Mouse (Mus musculus) limb, embryonic 11.5 days (tissue): ENCODE measurements around the gene Isoc2a. TPM values are rescaled to one million over a fixed set of nuclear protein-coding genes. Genes with fewer than 3 reads are reported as not detected.
A peak's percentile ranks its signal among the peaks of the same experiment; 100 is the strongest.

Source experiments
- ATAC-seq: fragments of 200-750 bp; cut with Nextera tagmentation; 2 replicates; pipeline ENCODE4 v1.8.0; 2017; ENCODE audit warnings: low read depth; ENCODE audit not compliant: insufficient number of reproducible peaks, low FRiP score, low TSS enrichment
- DNase-seq: peaks from one replicate; pipeline ENCODE4 v3.0.0-alpha.2; 2015; ENCODE audit warnings: low spot score
- H3K27ac ChIP-seq: fragments of 300-500 bp; sonication (generic); replicated peaks from 2 replicates; pipeline ENCODE4 v1.5.1; 2014; ENCODE audit warnings: low read depth, mild to moderate bottlenecking, low read length
- H3K27me3 ChIP-seq: fragments of 300-500 bp; sonication (generic); 2 replicates; pipeline ENCODE4 v1.6.1; 2014; ENCODE audit warnings: mild to moderate bottlenecking, low read length, mixed read lengths; ENCODE audit not compliant: control insufficient read depth, insufficient read depth
- H3K36me3 ChIP-seq: fragments of 300-500 bp; sonication (generic); 2 replicates; pipeline ENCODE4 v1.6.1; 2014; ENCODE audit warnings: mild to moderate bottlenecking, low read length, moderate library complexity, mixed read lengths; ENCODE audit not compliant: control insufficient read depth, insufficient read depth
- H3K4me1 ChIP-seq: fragments of 300-500 bp; sonication (generic); 2 replicates; pipeline ENCODE4 v1.6.1; 2014; ENCODE audit warnings: low read length, mixed read lengths; ENCODE audit not compliant: control insufficient read depth, insufficient read depth
- H3K4me2 ChIP-seq: fragments of 300-500 bp; sonication (generic); 2 replicates; pipeline ENCODE4 v1.6.1; 2014; ENCODE audit warnings: low read depth, mild to moderate bottlenecking, moderate library complexity; ENCODE audit not compliant: severe bottlenecking
- H3K4me3 ChIP-seq: fragments of 300-500 bp; sonication (generic); 2 replicates; pipeline ENCODE4 v1.5.1; 2014; ENCODE audit warnings: low read depth, low read length
- H3K9ac ChIP-seq: fragments of 300-500 bp; sonication (generic); 2 replicates; pipeline ENCODE4 v1.6.1; 2014; ENCODE audit warnings: mild to moderate bottlenecking, low read length
- H3K9me3 ChIP-seq: fragments of 300-500 bp; sonication (generic); 2 replicates; pipeline ENCODE4 v1.6.1; 2016; ENCODE audit warnings: low read length; ENCODE audit not compliant: control insufficient read depth
- WGBS: fragments of 180-500 bp; shearing (Covaris S2); extraction: QIAGEN DNeasy Blood & Tissue Kit; methylation state at CpG from one replicate; pipeline ENCODE4 v1.1.7; 2014; 5-methylcytosine and 5-hydroxymethylcytosine counted together
- polyA plus RNA-seq: library from polyadenylated mRNA; unstranded; fragments of >200 nt; fragmentation: Nextera tagmentation; extraction: Ambion mirVana; gene quantifications from 2 replicates; pipeline ENCODE4 v1.2.1, GENCODE M21; 2014

The Isoc2a gene
- polyA plus RNA-seq, 1 experiment from 2014 or later = 0.63 TPM

- Histone ChIP-seq H3K9me3 (no peaks in the 10 kb centered on the region), H3K27ac (no peak overlapping the region), H3K4me2 (no peak overlapping the region), H3K9ac (no peak overlapping the region; the same call in 1 of the 2 replicates), H3K36me3 (no peaks in the 10 kb centered on the region), H3K4me1 (peaks cover 39% of the 10 kb centered on the region), H3K4me3 (no peak overlapping the region), H3K27me3 (no peaks in the 10 kb centered on the region)
- no peak for ATAC-seq
- DNase-seq = no peak
- WGBS = 64% methylated on average over 17 of the region's 17 CpGs
Observed at GRCm38 (mm10) chr7:4928323-4928722, 51.4 kb downstream of the Isoc2a start.

- Histone ChIP-seq H3K4me3 (no peak overlapping the region), H3K9me3 (no peaks in the 10 kb centered on the region; the same call in 1 of the 2 replicates), H3K9ac (no peak overlapping the region), H3K4me2 (no peak overlapping the region), H3K36me3 (no peaks in the 10 kb centered on the region), H3K27me3 (no peaks in the 10 kb centered on the region), H3K27ac (no peak overlapping the region), H3K4me1 (no peaks in the 10 kb centered on the region)
- DNase-seq (no peak), ATAC-seq (no peak)
- 68% methylated on average over 12 of the region's 12 CpGs for WGBS
Observed at GRCm38 (mm10) chr7:4933103-4933502, 56.1 kb downstream of the Isoc2a start.

- ATAC-seq = no peak
Observed at GRCm38 (mm10) chr7:4934160-4934914, 57.4 kb downstream of the Isoc2a start.

GRCm38 (mm10) chr7:4936832-4937231 is 59.9 kb downstream of the Isoc2a start:
- ATAC-seq (no peak), DNase-seq (no peak)
- WGBS = 78% methylated on average over 10 of the region's 10 CpGs
- no peak overlapping the region for H3K27ac ChIP-seq
- H3K9me3 ChIP-seq = no peaks in the 10 kb centered on the region; the same call in 1 of the 2 replicates
- no peak overlapping the region for H3K9ac ChIP-seq
- H3K27me3 ChIP-seq = no peaks in the 10 kb centered on the region
- no peaks in the 10 kb centered on the region for H3K4me1 ChIP-seq
- H3K4me2 ChIP-seq = no peak overlapping the region
- H3K4me3 ChIP-seq = no peak overlapping the region
- no peaks in the 10 kb centered on the region for H3K36me3 ChIP-seq

More at GRCm38 (mm10) chr7:4934160-4934914, 57.4 kb downstream of the Isoc2a start:
- Histone ChIP-seq H3K27me3 (no peaks in the 10 kb centered on the region), H3K36me3 (no peaks in the 10 kb centered on the region), H3K4me3 (no peak overlapping the region), H3K27ac (no peak overlapping the region), H3K9me3 (no peaks in the 10 kb centered on the region; the same call in 1 of the 2 replicates), H3K4me2 (no peak overlapping the region), H3K9ac (no peak overlapping the region), H3K4me1 (no peaks in the 10 kb centered on the region)
- no peak for DNase-seq
- WGBS = 81% methylated on average over 4 of the region's 4 CpGs

- DNase-seq = no peak
Observed at GRCm38 (mm10) chr7:4937392-4937791, 60.4 kb downstream of the Isoc2a start.

GRCm38 (mm10) chr7:4938456-4938855 is 61.5 kb downstream of the Isoc2a start:
- H3K36me3 ChIP-seq = no peaks in the 10 kb centered on the region
- ATAC-seq = no peak
- no peak overlapping the region for H3K27ac ChIP-seq
- peak; percentile 78 for DNase-seq
- no peak overlapping the region for H3K4me2 ChIP-seq
- WGBS = 36% methylated on average over 2 of the region's 2 CpGs
- H3K4me3 ChIP-seq = no peak overlapping the region
- no peaks in the 10 kb centered on the region; the same call in 1 of the 2 replicates for H3K9me3 ChIP-seq
- no peaks in the 10 kb centered on the region for H3K27me3 ChIP-seq
- H3K9ac ChIP-seq = no peak overlapping the region
- no peaks in the 10 kb centered on the region for H3K4me1 ChIP-seq

More at GRCm38 (mm10) chr7:4937392-4937791, 60.4 kb downstream of the Isoc2a start:
- no peak for ATAC-seq
- Histone ChIP-seq H3K9me3 (no peaks in the 10 kb centered on the region; the same call in 1 of the 2 replicates), H3K36me3 (no peaks in the 10 kb centered on the region), H3K27me3 (no peaks in the 10 kb centered on the region), H3K9ac (no peak overlapping the region), H3K4me1 (no peaks in the 10 kb centered on the region), H3K4me3 (no peak overlapping the region), H3K27ac (no peak overlapping the region), H3K4me2 (no peak overlapping the region)
- 73% methylated on average over 10 of the region's 11 CpGs for WGBS

- no peaks in the 10 kb centered on the region for H3K4me1 ChIP-seq
- H3K36me3 ChIP-seq = no peaks in the 10 kb centered on the region
- no peak overlapping the region for H3K27ac ChIP-seq
- no peaks in the 10 kb centered on the region for H3K9me3 ChIP-seq
- peak; percentile 90 for DNase-seq
- WGBS = 16% methylated on average over 9 of the region's 9 CpGs
- no peak overlapping the region for H3K4me3 ChIP-seq
- H3K9ac ChIP-seq = no peak overlapping the region
- no peaks in the 10 kb centered on the region for H3K27me3 ChIP-seq
- no peak overlapping the region for H3K4me2 ChIP-seq
- ATAC-seq = no peak
Observed at GRCm38 (mm10) chr7:4940068-4940479, 63.1 kb downstream of the Isoc2a start.

GRCm38 (mm10) chr7:4942673-4943072 is 65.7 kb downstream of the Isoc2a start:
- Histone ChIP-seq H3K4me2 (no peak overlapping the region), H3K9me3 (no peaks in the 10 kb centered on the region), H3K36me3 (no peaks in the 10 kb centered on the region), H3K4me3 (no peak overlapping the region), H3K27me3 (no peaks in the 10 kb centered on the region), H3K9ac (no peak overlapping the region), H3K4me1 (no peaks in the 10 kb centered on the region), H3K27ac (no peak overlapping the region)
- DNase-seq (no peak), ATAC-seq (no peak)
- 54% methylated on average over 5 of the region's 5 CpGs for WGBS
